Comparison of ENCODE assay signal across 8 mouse cellular contexts in genomic region chr2:150217600-150218362, GRCm38 (mm10). TPM values are rescaled to one million over a fixed set of nuclear protein-coding genes. Genes with fewer than 3 reads are reported as not detected.
DNase-seq lines count a peak whose midpoint lies in the region.
"Not testable (repeated sequence)": the region's sequence is repeated elsewhere in the genome, so short reads cannot be mapped to it uniquely, and the experiment has no call there.

Zfp937 (plus strand) TSS chr2:150218073.

- peak; percentile 34 for DNase-seq in T-cell, adult 2 months (ENCODE audit: low spot score)
- peak; percentile 52 for DNase-seq in embryo, embryonic 10 days (ENCODE audit: low spot score)
- DNase-seq in gastrocnemius, postnatal 14 days: peak; percentile 72
- peak; percentile 16 for DNase-seq in hindlimb bud, embryonic 11.5 days (ENCODE audit: extremely low spot score, low read depth, low spot score)
- DNase-seq in left cerebral cortex, adult 18-20 months (ENCODE audit: low spot score in 2 of 2): peak; percentile 72 to 81
- DNase-seq in lung, postnatal 36 days: peak; percentile 93
- peak; percentile 61 for DNase-seq in retina, embryonic 14.5 days (ENCODE audit: low spot score)
- peak; percentile 45 to 83 for DNase-seq in urinary bladder, adult 18-20 months (ENCODE audit: low spot score in 2 of 2)

- intact Hi-C loops in gastrocnemius, postnatal 14 days (cut with DNase I; ENCODE audit: low total_unique reads): not testable (repeated sequence)

RNA-seq across cellular contexts. Expression of gene Zfp937, which starts in this region (rescaled TPM):
- 1 to 10 TPM; 2.3 to 3.0 TPM for total RNA-seq in gastrocnemius, postnatal 14 days (2021)
- 10 to 100 TPM; 10.0 to 11.6 TPM for total RNA-seq in left cerebral cortex, adult 18-20 months (2021)

Comparison
In these comparisons a context has a peak if more than half of its experiments do, and no peak if none do; other contexts are left out.
1. Peak in every context shown above with its lines: DNase-seq.
2. DNase-seq: peak in every context shown above with its lines; median percentile 93 in lung, postnatal 36 days; 76 in left cerebral cortex, adult 18-20 months; 72 in gastrocnemius, postnatal 14 days; 64 in urinary bladder, adult 18-20 months; 61 in retina, embryonic 14.5 days; 52 in embryo, embryonic 10 days; 34 in T-cell, adult 2 months; 16 in hindlimb bud, embryonic 11.5 days.